Mouse (Mus musculus) testis, adult 2 months (tissue): Measurements from ENCODE around the gene 2610001J05Rik. TPM values are rescaled to one million over a fixed set of nuclear protein-coding genes. Genes with fewer than 3 reads are reported as not detected.
A peak's percentile ranks its signal among the peaks of the same experiment; 100 is the strongest.

ENCODE experiments used
- H3K27ac ChIP-seq: fragments of 200-500 bp; 2 replicates; pipeline ENCODE4 v1.5.1; 2012; ENCODE audit warnings: low read depth, low read length; ENCODE audit not compliant: control insufficient read depth, insufficient read depth
- H3K27me3 ChIP-seq: fragments of 200-500 bp; 2 replicates; pipeline ENCODE4 v1.6.1; 2012; ENCODE audit warnings: mild to moderate bottlenecking, low read length, moderate library complexity; ENCODE audit not compliant: control insufficient read depth, insufficient read depth
- H3K36me3 ChIP-seq: fragments of 200-500 bp; 2 replicates; pipeline ENCODE4 v1.6.1; 2012; ENCODE audit warnings: mild to moderate bottlenecking, low read length; ENCODE audit not compliant: control insufficient read depth, insufficient read depth
- H3K4me1 ChIP-seq: fragments of 200-500 bp; 2 replicates; pipeline ENCODE4 v1.6.1; 2012; ENCODE audit warnings: low read length; ENCODE audit not compliant: control insufficient read depth, insufficient read depth
- H3K4me3 ChIP-seq: fragments of 200-500 bp; 2 replicates; pipeline ENCODE4 v1.5.1; 2012; ENCODE audit warnings: low read depth, mild to moderate bottlenecking, low read length, moderate library complexity, mixed read lengths; ENCODE audit not compliant: control insufficient read depth
- CTCF ChIP-seq: fragments of 200-500 bp; IDR thresholded peaks from 2 replicates; pipeline ENCODE4 v1.5.1; 2012; ENCODE audit warnings: low read depth, mild to moderate bottlenecking, inconsistent platforms, low read length, moderate library complexity; ENCODE audit not compliant: control insufficient read depth, insufficient read depth, insufficient replicate concordance
- POLR2A ChIP-seq: fragments of 200-500 bp; IDR thresholded peaks from 2 replicates; pipeline ENCODE4 v1.6.1; 2012; ENCODE audit warnings: low read depth, mild to moderate bottlenecking, inconsistent platforms, low read length, moderate library complexity; ENCODE audit not compliant: control insufficient read depth
- polyA plus RNA-seq: library from polyadenylated mRNA; depleted of rRNA; stranded (reverse); fragments of >200 nt; gene quantifications from 2 replicates; pipeline ENCODE4 v1.2.3, GENCODE M21; 2012; rRNA removed

The 2610001J05Rik gene
- polyA plus RNA-seq, 1 experiment, result 8.6 TPM

DNA sequence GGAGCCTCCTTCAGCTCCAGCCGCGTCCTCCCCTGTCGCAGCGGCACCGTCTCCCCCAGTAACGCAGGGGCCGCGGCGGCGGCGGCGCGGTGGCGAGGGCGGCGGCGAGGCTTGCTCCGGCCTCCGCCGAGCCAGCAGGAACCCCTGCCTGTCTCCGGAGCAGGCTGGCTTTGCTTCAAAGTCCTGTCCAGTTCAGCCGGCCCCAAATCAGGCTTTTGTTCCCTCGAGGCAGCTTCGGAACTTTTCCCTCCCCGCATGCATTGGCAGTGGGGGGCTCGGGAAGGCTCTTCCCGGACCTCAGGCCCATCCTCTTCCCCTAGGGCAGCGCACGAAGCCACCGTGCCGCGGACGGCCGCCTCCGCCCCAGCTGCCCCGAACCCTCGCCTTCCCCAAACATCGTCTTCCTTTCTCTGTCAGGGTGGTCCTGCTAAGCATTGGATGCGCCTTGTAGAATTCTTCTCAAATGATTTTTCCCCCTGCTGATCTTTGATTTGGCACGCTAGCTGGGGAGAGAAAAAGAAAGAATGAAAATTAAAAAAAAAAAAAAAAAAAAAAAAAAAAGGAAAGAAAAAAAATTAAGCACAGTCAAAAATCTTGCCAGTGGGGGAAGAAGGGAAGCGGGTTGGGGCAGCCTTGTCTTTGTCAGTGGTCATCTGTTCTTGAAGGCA is 32.5 kb downstream of the 2610001J05Rik start:
- Histone ChIP-seq H3K4me1 (peaks cover 2% of the 10 kb centered on the region), H3K27ac (no peak overlapping the region), H3K4me3 (peak overlapping the region; percentile 58)

DNA sequence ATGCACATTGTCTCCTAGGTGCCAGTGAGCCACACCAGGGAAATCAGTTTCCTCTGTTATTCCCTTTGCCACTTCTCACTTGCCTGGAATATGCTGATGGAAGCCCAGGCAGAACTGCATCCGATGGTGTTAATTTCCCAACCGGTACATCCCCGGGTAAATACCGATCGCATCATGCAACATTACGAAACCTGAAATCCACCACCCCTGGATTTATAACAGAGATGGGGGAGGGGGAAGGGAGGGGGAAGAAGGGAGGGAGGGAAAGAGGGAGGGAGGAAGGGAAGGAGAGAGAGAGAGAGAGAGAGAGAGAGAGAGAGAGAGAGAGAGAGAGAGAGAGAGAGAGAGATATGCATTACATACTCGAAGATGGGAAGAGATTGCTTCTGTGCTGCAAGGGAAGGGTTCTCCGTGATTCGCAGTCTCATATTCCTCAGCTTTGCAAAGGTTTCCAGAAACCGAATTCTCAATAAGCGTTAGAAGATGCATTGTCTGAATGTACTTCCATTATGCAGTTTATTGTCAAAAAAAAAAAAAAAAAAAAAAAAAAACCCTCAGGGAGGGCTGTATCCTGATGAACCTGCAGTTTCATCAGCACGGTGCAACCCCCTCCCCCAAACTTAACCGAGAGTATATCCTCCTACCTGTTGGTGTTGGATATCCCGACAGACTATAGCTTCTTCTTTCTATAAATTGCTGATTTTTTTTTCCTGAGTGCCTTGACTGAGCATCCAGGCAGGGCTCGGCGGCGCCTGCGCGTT is 33.2 kb downstream of the 2610001J05Rik start:
- Histone ChIP-seq H3K4me3 (peak overlapping the region; percentile 58), H3K27ac (no peak overlapping the region), H3K27me3 (no peaks in the 10 kb centered on the region), H3K4me1 (peaks cover 2% of the 10 kb centered on the region), H3K36me3 (no peaks in the 10 kb centered on the region)
- TF ChIP-seq POLR2A, result no peak
- TF ChIP-seq CTCF, result no peak

More for the DNA sequence above, 32.5 kb downstream of the 2610001J05Rik start:
- Histone ChIP-seq H3K36me3 (no peaks in the 10 kb centered on the region), H3K27me3 (no peaks in the 10 kb centered on the region)
- TF ChIP-seq CTCF, result no peak
- TF ChIP-seq POLR2A, result no peak

DNA sequence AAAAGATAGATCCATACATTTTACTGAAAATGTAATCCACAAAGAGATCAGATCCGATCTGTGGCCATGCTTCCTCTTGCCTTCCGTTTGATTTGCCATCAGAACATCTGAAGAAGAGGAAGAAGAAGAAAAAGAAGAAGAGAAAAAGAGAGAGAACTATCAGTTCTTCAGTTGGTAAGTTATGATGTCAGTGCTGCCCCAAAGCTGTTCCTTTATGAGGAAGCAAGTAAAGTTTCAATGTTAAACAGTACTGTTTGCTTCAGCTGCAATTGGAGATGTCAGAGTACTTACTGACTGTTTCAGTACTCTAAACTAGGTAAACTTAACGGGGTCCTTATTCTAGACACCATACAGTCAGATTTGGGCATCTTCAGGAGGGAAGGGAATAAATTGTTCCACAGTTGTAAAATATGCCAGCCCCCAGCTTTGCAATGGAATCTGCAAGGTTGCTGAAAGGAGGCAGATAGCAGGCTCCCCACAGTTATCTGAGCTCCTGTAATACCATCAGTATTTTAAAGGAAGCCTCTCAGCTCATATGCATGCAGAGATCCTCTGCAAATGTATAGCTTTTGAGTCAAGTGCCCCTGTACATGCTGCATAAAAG is 34.2 kb downstream of the 2610001J05Rik start:
- Histone ChIP-seq H3K36me3 (no peaks in the 10 kb centered on the region), H3K4me3 (no peak overlapping the region), H3K27ac (no peak overlapping the region), H3K4me1 (peaks cover 2% of the 10 kb centered on the region), H3K27me3 (no peaks in the 10 kb centered on the region)
- no peak for TF ChIP-seq POLR2A
- TF ChIP-seq CTCF, result no peak

- H3K27ac ChIP-seq, result no peak overlapping the region
- no peaks in the 10 kb centered on the region for H3K36me3 ChIP-seq
- no peak for TF ChIP-seq POLR2A
- no peak for TF ChIP-seq CTCF
- H3K27me3 ChIP-seq, result no peaks in the 10 kb centered on the region
- H3K4me1 ChIP-seq, result peaks cover 2% of the 10 kb centered on the region
- no peak overlapping the region for H3K4me3 ChIP-seq
Observed at GRCm38 (mm10) chr6:13835720-13836665, 35.3 kb downstream of the 2610001J05Rik start.

- Histone ChIP-seq H3K27ac (no peak overlapping the region), H3K4me3 (no peak overlapping the region), H3K27me3 (no peaks in the 10 kb centered on the region), H3K36me3 (no peaks in the 10 kb centered on the region), H3K4me1 (no peaks in the 10 kb centered on the region)
- TF ChIP-seq CTCF, result no peak
- TF ChIP-seq POLR2A, result no peak
Observed at GRCm38 (mm10) chr6:13832770-13833169, 38.5 kb downstream of the 2610001J05Rik start.

- Histone ChIP-seq H3K4me1 (no peaks in the 10 kb centered on the region), H3K27me3 (no peaks in the 10 kb centered on the region), H3K4me3 (no peak overlapping the region), H3K27ac (no peak overlapping the region), H3K36me3 (no peaks in the 10 kb centered on the region)
- no peak for TF ChIP-seq POLR2A
- no peak for TF ChIP-seq CTCF
Observed at GRCm38 (mm10) chr6:13828877-13829276, 42.4 kb downstream of the 2610001J05Rik start.

Other genes with a start within 250 kb of the 2610001J05Rik start
- 1.7 and 2.4 TPM in 2 replicates for gene Bmt2, start 193.6 kb downstream of the 2610001J05Rik start, polyA plus RNA-seq
- 0.07 TPM in 1 of 2 replicates, not detected in the other for gene Gpr85, start 31.6 kb downstream of the 2610001J05Rik start, polyA plus RNA-seq